Mouse (Mus musculus) lung, postnatal 0 days (tissue): Measurements from ENCODE around the gene Itpa. TPM values are rescaled to one million over a fixed set of nuclear protein-coding genes. Genes with fewer than 3 reads are reported as not detected.
"Not testable (repeated sequence)": the region's sequence is repeated elsewhere in the genome, so short reads cannot be mapped to it uniquely, and the experiment has no call there.

Experiments
- ATAC-seq: fragments of 200-750 bp; cut with Nextera tagmentation; 2 replicates; pipeline ENCODE4 v1.8.0; 2017; ENCODE audit warnings: moderate library complexity
- DNase-seq: peaks from one replicate; pipeline ENCODE4 v3.0.0-alpha.2; 2016; ENCODE audit warnings: low spot score
- H3K27ac ChIP-seq: fragments of 300-500 bp; sonication (generic); 2 replicates; pipeline ENCODE4 v1.5.1; 2014; ENCODE audit warnings: antibody characterized with exemption, mild to moderate bottlenecking, low read length, mixed read lengths
- H3K27me3 ChIP-seq: fragments of 300-500 bp; sonication (generic); replicated peaks from 2 replicates; pipeline ENCODE4 v1.6.1; 2014; ENCODE audit warnings: low read length, mixed read lengths; ENCODE audit not compliant: insufficient read depth
- H3K36me3 ChIP-seq: fragments of 300-500 bp; sonication (generic); 2 replicates; pipeline ENCODE4 v1.6.1; 2014; ENCODE audit warnings: low read length, mixed read lengths; ENCODE audit not compliant: insufficient read depth
- H3K4me1 ChIP-seq: fragments of 300-500 bp; sonication (generic); 2 replicates; pipeline ENCODE4 v1.6.1; 2014; ENCODE audit warnings: antibody characterized with exemption, low read depth, low read length, mixed read lengths; ENCODE audit not compliant: insufficient read depth
- H3K4me2 ChIP-seq: fragments of 300-500 bp; sonication (generic); replicated peaks from 2 replicates; pipeline ENCODE4 v1.6.1; 2014; ENCODE audit warnings: low read depth, mild to moderate bottlenecking, low read length, moderate library complexity, mixed read lengths
- H3K4me3 ChIP-seq: fragments of 300-500 bp; sonication (generic); 2 replicates; pipeline ENCODE4 v1.5.1; 2014; ENCODE audit warnings: low read depth, low read length
- H3K9ac ChIP-seq: fragments of 300-500 bp; sonication (generic); replicated peaks from 2 replicates; pipeline ENCODE4 v1.6.1; 2014; ENCODE audit warnings: low read depth, mild to moderate bottlenecking
- H3K9me3 ChIP-seq: fragments of 300-500 bp; sonication (generic); 2 replicates; pipeline ENCODE4 v1.6.1; 2016; ENCODE audit warnings: low read length, mixed read lengths
- CTCF ChIP-seq: IDR thresholded peaks from 2 replicates; pipeline ENCODE4 v1.5.1; 2016; ENCODE audit warnings: antibody characterized with exemption, mild to moderate bottlenecking
- EP300 ChIP-seq: IDR thresholded peaks from 2 replicates; pipeline ENCODE4 v1.6.1; 2016; ENCODE audit warnings: antibody characterized with exemption, mild to moderate bottlenecking, control low read depth
- WGBS: fragments of 180-500 bp; shearing (Covaris S2); extraction: QIAGEN DNeasy Blood & Tissue Kit; methylation state at CpG from one replicate; pipeline ENCODE4 v1.1.7; 2014; 5-methylcytosine and 5-hydroxymethylcytosine counted together
- polyA plus RNA-seq: library from polyadenylated mRNA; unstranded; fragments of >200 nt; fragmentation: Nextera tagmentation; extraction: Ambion mirVana; gene quantifications from 2 replicates; pipeline ENCODE4 v1.2.1, GENCODE M21; 2015

Gene Itpa
- polyA plus RNA-seq, 1 experiment from 2014 or later = 51.1 TPM

- ATAC-seq (no peak), DNase-seq (peak; percentile 30)
- Histone ChIP-seq H3K4me3 (no peak overlapping the region), H3K27ac (no peak overlapping the region), H3K27me3 (no peaks in the 10 kb centered on the region; the same call in 1 of the 2 replicates), H3K4me2 (no peak overlapping the region), H3K36me3 (no peaks in the 10 kb centered on the region), H3K4me1 (no peaks in the 10 kb centered on the region), H3K9ac (no peak overlapping the region), H3K9me3 (no peaks in the 10 kb centered on the region)
- WGBS = 51% methylated on average over 6 of the region's 6 CpGs
- TF ChIP-seq EP300 = no peak
- TF ChIP-seq CTCF = no peak
Observed at GRCm38 (mm10) chr2:130641351-130642025, 25.9 kb upstream of the Itpa start.

- no peaks in the 10 kb centered on the region; the same call in 1 of the 2 replicates for H3K27me3 ChIP-seq
- DNase-seq (no peak), ATAC-seq (peak; percentile 32)
- H3K9me3 ChIP-seq = no peaks in the 10 kb centered on the region
- H3K4me3 ChIP-seq = peak overlapping the region; percentile 57
- no peak overlapping the region for H3K27ac ChIP-seq
- 0% methylated on average over 13 of the region's 27 CpGs for WGBS
- H3K4me1 ChIP-seq = no peaks in the 10 kb centered on the region
- peak overlapping the region; percentile 52 for H3K9ac ChIP-seq
- H3K4me2 ChIP-seq = peak overlapping the region; percentile 97
- no peak for TF ChIP-seq EP300
- TF ChIP-seq CTCF = no peak
- no peaks in the 10 kb centered on the region for H3K36me3 ChIP-seq
Observed at GRCm38 (mm10) chr2:130642197-130642660, 25.2 kb upstream of the Itpa start.

- H3K36me3 ChIP-seq = no peaks in the 10 kb centered on the region
Observed at GRCm38 (mm10) chr2:130642684-130643369, 24.6 kb upstream of the Itpa start, which contains the start of gene Lzts3. Gene Lzts3, minus strand, starts transcription at chr2:130642803.

GRCm38 (mm10) chr2:130645198-130645597, 22.2 kb upstream of the Itpa start:
- no peaks in the 10 kb centered on the region for H3K9me3 ChIP-seq
- H3K4me3 ChIP-seq = no peak overlapping the region
- H3K9ac ChIP-seq = no peak overlapping the region
- no peaks in the 10 kb centered on the region for H3K27me3 ChIP-seq
- no peak for ATAC-seq
- H3K4me2 ChIP-seq = no peak overlapping the region
- DNase-seq = no peak
- H3K4me1 ChIP-seq = no peaks in the 10 kb centered on the region
- H3K27ac ChIP-seq = no peak overlapping the region
- TF ChIP-seq EP300 = no peak
- TF ChIP-seq CTCF = no peak
- H3K36me3 ChIP-seq = no peaks in the 10 kb centered on the region
- WGBS = 82% methylated on average over 4 of the region's 4 CpGs

More at GRCm38 (mm10) chr2:130642684-130643369, 24.6 kb upstream of the Itpa start, which contains the start of gene Lzts3:
- no peak for TF ChIP-seq EP300
- ATAC-seq (peak; percentile 99), DNase-seq (peak; percentile 95)
- H3K27me3 ChIP-seq = no peaks in the 10 kb centered on the region
- H3K9ac ChIP-seq = peak within 1 kb of the TSS; percentile 52
- no peak within 1 kb of the TSS for H3K27ac ChIP-seq
- no peaks in the 10 kb centered on the region for H3K4me1 ChIP-seq
- peak within 1 kb of the TSS; percentile 57 for H3K4me3 ChIP-seq
- H3K9me3 ChIP-seq = no peaks in the 10 kb centered on the region
- H3K4me2 ChIP-seq = peak within 1 kb of the TSS; percentile 97
- WGBS = 4% methylated on average over 37 of the region's 40 CpGs

GRCm38 (mm10) chr2:130649028-130649427, 18.4 kb upstream of the Itpa start:
- not testable (repeated sequence) for H3K4me3 ChIP-seq, H3K36me3 ChIP-seq, H3K9me3 ChIP-seq, H3K9ac ChIP-seq, H3K4me2 ChIP-seq, H3K27me3 ChIP-seq, H3K27ac ChIP-seq, ATAC-seq, DNase-seq, H3K4me1 ChIP-seq
- 84% methylated on average over 6 of the region's 6 CpGs for WGBS

GRCm38 (mm10) chr2:130653303-130653702, 14.1 kb upstream of the Itpa start:
- no peak overlapping the region for H3K4me2 ChIP-seq
- no peak overlapping the region for H3K9ac ChIP-seq
- H3K9me3 ChIP-seq = no peaks in the 10 kb centered on the region
- H3K27me3 ChIP-seq = no peaks in the 10 kb centered on the region
- H3K27ac ChIP-seq = no peak overlapping the region
- H3K4me3 ChIP-seq = no peak overlapping the region
- H3K36me3 ChIP-seq = peaks cover 37% of the 10 kb centered on the region
- TF ChIP-seq CTCF (no peak), EP300 (no peak)
- 82% methylated on average over 2 of the region's 2 CpGs for WGBS
- no peaks in the 10 kb centered on the region for H3K4me1 ChIP-seq
- ATAC-seq (no peak), DNase-seq (no peak)
